Mouse (Mus musculus) intestine, postnatal 0 days (tissue): ENCODE results near the gene Anapc11. TPM values are rescaled to one million over a fixed set of nuclear protein-coding genes. Genes with fewer than 3 reads are reported as not detected.

ENCODE experiments used
- ATAC-seq: fragments of 200-750 bp; cut with Nextera tagmentation; 2 replicates; pipeline ENCODE4 v1.8.0; 2017; ENCODE audit warnings: mild to moderate bottlenecking, moderate TSS enrichment, moderate library complexity
- H3K27ac ChIP-seq: fragments of 300-500 bp; sonication (generic); 2 replicates; pipeline ENCODE4 v1.5.1; 2014; ENCODE audit warnings: mild to moderate bottlenecking, low read depth, low read length, moderate library complexity
- H3K27me3 ChIP-seq: fragments of 300-500 bp; sonication (generic); replicated peaks from 2 replicates; pipeline ENCODE4 v1.6.1; 2014; ENCODE audit warnings: low read length, mixed read lengths; ENCODE audit not compliant: control insufficient read depth, insufficient read depth
- H3K36me3 ChIP-seq: fragments of 300-500 bp; sonication (generic); 2 replicates; pipeline ENCODE4 v1.6.1; 2014; ENCODE audit warnings: mild to moderate bottlenecking, moderate library complexity; ENCODE audit not compliant: control insufficient read depth, insufficient read depth
- H3K4me1 ChIP-seq: fragments of 300-500 bp; sonication (generic); replicated peaks from 2 replicates; pipeline ENCODE4 v1.6.1; 2014; ENCODE audit warnings: antibody characterized with exemption, low read length, mixed read lengths; ENCODE audit not compliant: control insufficient read depth, insufficient read depth
- H3K4me2 ChIP-seq: fragments of 300-500 bp; sonication (generic); replicated peaks from 2 replicates; pipeline ENCODE4 v1.6.1; 2014; ENCODE audit warnings: low read depth, mild to moderate bottlenecking, moderate library complexity
- H3K4me3 ChIP-seq: fragments of 300-500 bp; sonication (generic); 2 replicates; pipeline ENCODE4 v1.5.1; 2014; ENCODE audit warnings: low read depth, low read length
- H3K9ac ChIP-seq: fragments of 300-500 bp; sonication (generic); 2 replicates; pipeline ENCODE4 v1.6.1; 2014; ENCODE audit warnings: mild to moderate bottlenecking, low read depth, low read length
- H3K9me3 ChIP-seq: fragments of 300-500 bp; sonication (generic); 2 replicates; pipeline ENCODE4 v1.6.1; 2016; ENCODE audit warnings: mixed run types; ENCODE audit not compliant: control insufficient read depth
- CTCF ChIP-seq: sonication (generic); IDR thresholded peaks from 2 replicates; pipeline ENCODE4 v1.5.1; 2016; ENCODE audit warnings: low read depth, mild to moderate bottlenecking, control low read depth, antibody characterized with exemption, moderate library complexity
- whole genome bisulfite sequencing: fragments of 180-500 bp; shearing (Covaris S2); extraction: QIAGEN DNeasy Blood & Tissue Kit; methylation state at CpG from one replicate; pipeline ENCODE4 v1.1.7; 2014; 5-methylcytosine and 5-hydroxymethylcytosine counted together
- polyA plus RNA-seq: library from polyadenylated mRNA; unstranded; fragments of >200 nt; fragmentation: Nextera tagmentation; extraction: Ambion mirVana; gene quantifications from 2 replicates; pipeline ENCODE4 v1.2.1, GENCODE M21; 2015

Gene Anapc11
- polyA plus RNA-seq, 1 experiment from 2014 or later, result 108 TPM

GRCm38 (mm10) chr11:120630881-120631725 lies 32.9 kb downstream of the Anapc11 start:
- WGBS, result 19% methylated on average over 7 of the region's 7 CpGs
- H3K9me3 ChIP-seq, result no peaks in the 10 kb centered on the region
- peak overlapping the region; percentile 91 for H3K27ac ChIP-seq
- H3K4me3 ChIP-seq, result peak overlapping the region; percentile 63
- no peaks in the 10 kb centered on the region for H3K27me3 ChIP-seq
- no peak for TF ChIP-seq CTCF
- peaks cover 9% of the 10 kb centered on the region for H3K4me1 ChIP-seq
- no peak for ATAC-seq
- peak overlapping the region; percentile 80 for H3K9ac ChIP-seq
- peak overlapping the region; percentile 88 for H3K4me2 ChIP-seq
- peaks cover 21% of the 10 kb centered on the region for H3K36me3 ChIP-seq

- no peak for ATAC-seq
- no peak for TF ChIP-seq CTCF
- 37% methylated on average over 4 of the region's 4 CpGs for WGBS
- Histone ChIP-seq H3K36me3 (peaks cover 17% of the 10 kb centered on the region), H3K9me3 (no peaks in the 10 kb centered on the region), H3K27ac (peak overlapping the region; percentile 91), H3K4me3 (peak overlapping the region; percentile 63), H3K4me1 (peaks cover 9% of the 10 kb centered on the region), H3K4me2 (peak overlapping the region; percentile 88), H3K27me3 (no peaks in the 10 kb centered on the region), H3K9ac (peak overlapping the region; percentile 80)
Measured at GRCm38 (mm10) chr11:120631726-120632448, 33.7 kb downstream of the Anapc11 start.

GRCm38 (mm10) chr11:120632559-120633519 lies 34.6 kb downstream of the Anapc11 start:
- Histone ChIP-seq H3K27ac (peak overlapping the region; percentile 91), H3K27me3 (no peaks in the 10 kb centered on the region), H3K4me1 (peaks cover 9% of the 10 kb centered on the region), H3K36me3 (peaks cover 9% of the 10 kb centered on the region), H3K4me2 (peak overlapping the region; percentile 88), H3K9ac (peak overlapping the region; percentile 80), H3K4me3 (peak overlapping the region; percentile 63), H3K9me3 (no peaks in the 10 kb centered on the region)
- ATAC-seq, result peak; percentile 72
- WGBS, result under 1% methylated on average over 97 of the region's 116 CpGs
- TF ChIP-seq CTCF, result no peak

- H3K4me2 ChIP-seq, result peak within 1 kb of the TSS; percentile 88
- H3K9ac ChIP-seq, result peak within 1 kb of the TSS; percentile 80
- no peaks in the 10 kb centered on the region for H3K9me3 ChIP-seq
- H3K4me3 ChIP-seq, result peak within 1 kb of the TSS; percentile 63
- peak; percentile 80 for ATAC-seq
- 10% methylated on average over 57 of the region's 58 CpGs for WGBS
- H3K27me3 ChIP-seq, result no peaks in the 10 kb centered on the region
- peaks cover 9% of the 10 kb centered on the region for H3K4me1 ChIP-seq
- H3K27ac ChIP-seq, result peak within 1 kb of the TSS; percentile 91
- no peak for TF ChIP-seq CTCF
- peaks cover 6% of the 10 kb centered on the region for H3K36me3 ChIP-seq
Measured at GRCm38 (mm10) chr11:120633520-120634343, 35.5 kb downstream of the Anapc11 start, which contains the start of gene Mafg. Gene Mafg, minus strand, starts transcription at chr11:120633600.

- 89% methylated on average over 5 of the region's 5 CpGs for WGBS
- Histone ChIP-seq H3K4me2 (no peak overlapping the region), H3K9ac (no peak overlapping the region)
Measured at GRCm38 (mm10) chr11:120634810-120635209, 36.6 kb downstream of the Anapc11 start.

More at GRCm38 (mm10) chr11:120634810-120635209, 36.6 kb downstream of the Anapc11 start:
- Histone ChIP-seq H3K4me3 (no peak overlapping the region), H3K27me3 (no peaks in the 10 kb centered on the region), H3K9me3 (no peaks in the 10 kb centered on the region), H3K4me1 (peaks cover 7% of the 10 kb centered on the region; the same call in 1 of the 2 replicates), H3K36me3 (no peaks in the 10 kb centered on the region), H3K27ac (no peak overlapping the region)
- TF ChIP-seq CTCF, result no peak
- ATAC-seq, result no peak
